Mouse (Mus musculus) hindbrain, embryonic 15.5 days (tissue): Measurements from ENCODE around the gene Plcb4. TPM values are rescaled to one million over a fixed set of nuclear protein-coding genes. Genes with fewer than 3 reads are reported as not detected.

Experiments
- ATAC-seq: fragments of 200-750 bp; cut with Nextera tagmentation; 2 replicates; pipeline ENCODE4 v1.8.0; 2017; ENCODE audit warnings: low read depth, moderate number of reproducible peaks, moderate TSS enrichment; ENCODE audit not compliant: low FRiP score
- H3K27ac ChIP-seq: fragments of 300-500 bp; sonication (generic); replicated peaks from 2 replicates; pipeline ENCODE4 v1.5.1; 2015; ENCODE audit warnings: mild to moderate bottlenecking, inconsistent platforms
- H3K27me3 ChIP-seq: fragments of 300-500 bp; sonication (generic); 2 replicates; pipeline ENCODE4 v1.6.1; 2015; ENCODE audit warnings: control low read depth, inconsistent platforms
- H3K36me3 ChIP-seq: fragments of 300-500 bp; sonication (generic); 2 replicates; pipeline ENCODE4 v1.6.1; 2015; ENCODE audit warnings: control low read depth, inconsistent platforms
- H3K4me1 ChIP-seq: fragments of 300-500 bp; sonication (generic); replicated peaks from 2 replicates; pipeline ENCODE4 v1.6.1; 2015; ENCODE audit warnings: control low read depth, inconsistent platforms
- H3K4me2 ChIP-seq: fragments of 300-500 bp; sonication (generic); 2 replicates; pipeline ENCODE4 v1.6.1; 2015; ENCODE audit warnings: moderate library complexity, mild to moderate bottlenecking, inconsistent platforms
- H3K4me3 ChIP-seq: fragments of 300-500 bp; sonication (generic); 2 replicates; pipeline ENCODE4 v1.5.1; 2015; ENCODE audit warnings: mild to moderate bottlenecking, inconsistent platforms
- H3K9ac ChIP-seq: fragments of 300-500 bp; sonication (generic); 2 replicates; pipeline ENCODE4 v1.6.1; 2015; ENCODE audit warnings: inconsistent platforms
- H3K9me3 ChIP-seq: fragments of 300-500 bp; sonication (generic); 2 replicates; pipeline ENCODE4 v1.6.1; 2016; ENCODE audit warnings: control low read depth, inconsistent platforms
- WGBS: fragments of 180-500 bp; shearing (Covaris S2); methylation state at CpG from one replicate; pipeline ENCODE4 v1.1.7; 2015; 5-methylcytosine and 5-hydroxymethylcytosine counted together
- polyA plus RNA-seq: library from polyadenylated mRNA; unstranded; fragments of >200 nt; fragmentation: Nextera tagmentation; extraction: Ambion mirVana; gene quantifications from 2 replicates; pipeline ENCODE4 v1.2.1, GENCODE M21; 2015

Gene Plcb4
- polyA plus RNA-seq, 1 experiment from 2014 or later = 46.1 TPM

- Histone ChIP-seq H3K9me3 (no peaks in the 10 kb centered on the region), H3K4me2 (no peak overlapping the region), H3K4me3 (no peak overlapping the region), H3K27ac (no peak overlapping the region), H3K4me1 (no peaks in the 10 kb centered on the region), H3K9ac (no peak overlapping the region), H3K36me3 (no peaks in the 10 kb centered on the region), H3K27me3 (no peaks in the 10 kb centered on the region)
- no peak for ATAC-seq
- WGBS = 84% methylated on average over 3 of the region's 3 CpGs
Measured at GRCm38 (mm10) chr2:135650885-135651284, 7.9 kb upstream of the Plcb4 start.

DNA sequence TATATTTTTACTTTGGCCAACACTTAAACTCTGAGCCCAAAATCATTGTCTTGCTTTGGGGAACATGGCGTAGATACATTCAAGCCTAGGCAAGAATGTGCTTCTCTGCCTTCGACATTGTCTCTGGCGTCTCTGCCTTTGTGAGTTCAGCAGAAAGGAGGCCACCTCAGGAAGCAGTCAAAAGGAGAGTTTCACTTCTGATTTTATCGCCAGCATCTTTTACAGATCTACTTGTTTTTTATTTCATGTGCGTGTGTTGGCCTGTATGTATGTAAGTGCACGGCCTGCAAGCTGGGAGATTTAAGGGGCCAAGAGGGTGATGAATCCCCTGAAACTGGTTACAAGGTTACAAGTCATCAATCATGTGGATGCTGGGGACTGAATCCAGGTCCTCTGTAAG lies 6.8 kb upstream of the Plcb4 start:
- H3K9me3 ChIP-seq = no peaks in the 10 kb centered on the region
- ATAC-seq = no peak
- H3K4me1 ChIP-seq = no peaks in the 10 kb centered on the region
- H3K9ac ChIP-seq = no peak overlapping the region
- no peak overlapping the region for H3K27ac ChIP-seq
- H3K4me3 ChIP-seq = no peak overlapping the region
- no peaks in the 10 kb centered on the region for H3K36me3 ChIP-seq
- no peaks in the 10 kb centered on the region for H3K27me3 ChIP-seq
- WGBS = 86% methylated on average over 6 of the region's 6 CpGs
- H3K4me2 ChIP-seq = no peak overlapping the region

GRCm38 (mm10) chr2:135652451-135652850 lies 6.4 kb upstream of the Plcb4 start:
- no peak overlapping the region for H3K27ac ChIP-seq
- ATAC-seq = no peak
- no peaks in the 10 kb centered on the region for H3K4me1 ChIP-seq
- no peaks in the 10 kb centered on the region for H3K36me3 ChIP-seq
- 83% methylated on average over 4 of the region's 4 CpGs for WGBS
- H3K9me3 ChIP-seq = no peaks in the 10 kb centered on the region
- H3K27me3 ChIP-seq = no peaks in the 10 kb centered on the region
- no peak overlapping the region for H3K4me2 ChIP-seq
- H3K9ac ChIP-seq = no peak overlapping the region
- no peak overlapping the region for H3K4me3 ChIP-seq

DNA sequence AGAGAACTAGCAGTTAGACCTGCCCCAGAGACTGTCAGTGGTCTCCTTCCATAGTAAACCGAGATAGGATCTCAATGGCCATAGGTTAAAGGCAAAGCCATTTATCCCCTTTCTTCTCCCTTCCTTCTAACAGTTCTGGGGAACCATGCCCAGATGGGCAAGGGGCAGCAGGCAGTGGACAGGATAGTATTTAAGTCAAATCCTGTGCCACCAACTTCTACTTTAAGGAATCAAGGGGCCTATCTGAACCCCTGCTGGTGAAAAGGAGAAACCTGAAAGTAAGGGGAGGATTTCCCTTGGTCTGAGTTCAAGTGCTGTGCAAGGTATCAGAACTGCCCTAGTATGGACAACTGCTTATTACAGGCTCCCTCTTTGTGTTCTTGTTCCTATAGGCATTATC lies 2.9 kb upstream of the Plcb4 start:
- H3K9ac ChIP-seq = no peak overlapping the region
- H3K4me1 ChIP-seq = peaks cover 11% of the 10 kb centered on the region
- no peak overlapping the region for H3K4me2 ChIP-seq
- no peak overlapping the region for H3K27ac ChIP-seq
- 96% methylated on average over 1 of the region's 1 CpGs for WGBS
- no peak overlapping the region for H3K4me3 ChIP-seq
- H3K9me3 ChIP-seq = no peaks in the 10 kb centered on the region
- ATAC-seq = no peak
- no peaks in the 10 kb centered on the region for H3K27me3 ChIP-seq
- no peaks in the 10 kb centered on the region for H3K36me3 ChIP-seq

GRCm38 (mm10) chr2:135656586-135656985 lies 2.2 kb upstream of the Plcb4 start:
- no peak overlapping the region for H3K9ac ChIP-seq
- H3K4me3 ChIP-seq = no peak overlapping the region
- H3K4me2 ChIP-seq = no peak overlapping the region
- H3K27me3 ChIP-seq = no peaks in the 10 kb centered on the region
- H3K36me3 ChIP-seq = no peaks in the 10 kb centered on the region
- H3K4me1 ChIP-seq = peaks cover 16% of the 10 kb centered on the region
- no peak overlapping the region for H3K27ac ChIP-seq
- H3K9me3 ChIP-seq = no peaks in the 10 kb centered on the region
- ATAC-seq = no peak
- WGBS = 79% methylated on average over 6 of the region's 6 CpGs

- peak; percentile 82 for ATAC-seq
- Histone ChIP-seq H3K4me3 (peak overlapping the region; percentile 84), H3K27ac (peak overlapping the region; percentile 99), H3K27me3 (no peaks in the 10 kb centered on the region), H3K36me3 (no peaks in the 10 kb centered on the region), H3K4me2 (peak overlapping the region; percentile 76), H3K9ac (peak overlapping the region; percentile 91), H3K9me3 (no peaks in the 10 kb centered on the region), H3K4me1 (peaks cover 19% of the 10 kb centered on the region)
- under 1% methylated on average over 41 of the region's 97 CpGs for WGBS
Measured at GRCm38 (mm10) chr2:135659391-135660180, 775 bp downstream of the Plcb4 start.

GRCm38 (mm10) chr2:135660816-135661215 lies 2.0 kb downstream of the Plcb4 start:
- WGBS = 67% methylated on average over 4 of the region's 4 CpGs

DNA sequence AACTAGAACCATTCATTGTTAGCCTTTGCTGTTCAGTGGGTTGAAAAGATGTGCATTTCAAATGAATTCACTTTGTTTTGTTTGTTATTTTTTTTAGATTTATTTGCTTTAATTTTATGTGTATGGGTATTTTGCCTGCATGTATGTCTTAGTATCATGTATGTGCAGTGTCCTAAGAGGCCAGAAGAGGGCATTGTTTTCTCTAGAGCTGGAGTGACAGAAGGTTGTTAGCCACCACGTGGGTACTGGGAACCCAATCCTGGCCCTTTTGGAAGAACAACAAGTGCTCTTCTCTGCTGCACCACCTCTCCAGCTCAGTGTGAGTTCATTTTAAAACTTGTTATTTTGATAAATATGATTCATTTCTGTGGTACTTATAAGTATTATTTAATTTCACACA lies 5.0 kb downstream of the Plcb4 start:
- WGBS = 76% methylated on average over 1 of the region's 1 CpGs
- no peaks in the 10 kb centered on the region for H3K9me3 ChIP-seq
- no peak overlapping the region for H3K4me2 ChIP-seq
- H3K36me3 ChIP-seq = no peaks in the 10 kb centered on the region
- H3K4me3 ChIP-seq = no peak overlapping the region
- ATAC-seq = no peak
- H3K27me3 ChIP-seq = no peaks in the 10 kb centered on the region
- peaks cover 13% of the 10 kb centered on the region for H3K4me1 ChIP-seq
- H3K9ac ChIP-seq = no peak overlapping the region
- H3K27ac ChIP-seq = no peak overlapping the region

More at GRCm38 (mm10) chr2:135660816-135661215, 2.0 kb downstream of the Plcb4 start:
- no peaks in the 10 kb centered on the region for H3K9me3 ChIP-seq
- no peak overlapping the region for H3K27ac ChIP-seq
- H3K4me2 ChIP-seq = peak overlapping the region; percentile 76
- no peak overlapping the region for H3K9ac ChIP-seq
- no peaks in the 10 kb centered on the region for H3K36me3 ChIP-seq
- peak overlapping the region; percentile 84 for H3K4me3 ChIP-seq
- peaks cover 19% of the 10 kb centered on the region for H3K4me1 ChIP-seq
- H3K27me3 ChIP-seq = no peaks in the 10 kb centered on the region
- ATAC-seq = no peak

DNA sequence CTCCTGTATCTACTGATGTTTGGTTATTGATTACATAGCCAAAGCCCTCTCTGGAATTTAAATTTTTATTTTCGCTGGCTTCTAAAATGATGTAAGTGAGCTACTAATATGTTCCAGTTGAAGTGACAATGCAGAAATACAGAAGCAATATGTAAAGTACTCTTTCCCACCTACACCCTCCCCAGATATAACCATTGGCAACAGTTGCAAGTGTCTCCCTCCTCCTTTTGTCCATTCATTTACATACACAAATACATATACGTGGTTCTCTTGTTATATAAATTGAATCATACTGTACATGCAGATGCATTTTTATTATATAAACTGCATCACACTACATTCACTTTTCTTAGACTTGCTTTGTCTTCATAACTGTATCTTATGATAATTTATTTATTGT lies 8.7 kb downstream of the Plcb4 start:
- Histone ChIP-seq H3K27me3 (no peaks in the 10 kb centered on the region), H3K9ac (no peak overlapping the region), H3K27ac (no peak overlapping the region), H3K4me1 (no peaks in the 10 kb centered on the region), H3K4me3 (no peak overlapping the region), H3K9me3 (no peaks in the 10 kb centered on the region), H3K4me2 (no peak overlapping the region), H3K36me3 (no peaks in the 10 kb centered on the region)
- ATAC-seq = no peak
- WGBS = 96% methylated on average over 2 of the region's 2 CpGs

- Histone ChIP-seq H3K27ac (no peak overlapping the region), H3K27me3 (no peaks in the 10 kb centered on the region), H3K4me3 (no peak overlapping the region), H3K4me1 (0 out of 2 replicates have a peak, but pooled peaks cover 2% of the 10 kb centered on the region), H3K36me3 (no peaks in the 10 kb centered on the region), H3K9ac (no peak overlapping the region), H3K9me3 (no peaks in the 10 kb centered on the region), H3K4me2 (no peak overlapping the region)
- 74% methylated on average over 10 of the region's 10 CpGs for WGBS
- ATAC-seq = no peak
Measured at GRCm38 (mm10) chr2:135672459-135673104, 13.8 kb downstream of the Plcb4 start.

DNA sequence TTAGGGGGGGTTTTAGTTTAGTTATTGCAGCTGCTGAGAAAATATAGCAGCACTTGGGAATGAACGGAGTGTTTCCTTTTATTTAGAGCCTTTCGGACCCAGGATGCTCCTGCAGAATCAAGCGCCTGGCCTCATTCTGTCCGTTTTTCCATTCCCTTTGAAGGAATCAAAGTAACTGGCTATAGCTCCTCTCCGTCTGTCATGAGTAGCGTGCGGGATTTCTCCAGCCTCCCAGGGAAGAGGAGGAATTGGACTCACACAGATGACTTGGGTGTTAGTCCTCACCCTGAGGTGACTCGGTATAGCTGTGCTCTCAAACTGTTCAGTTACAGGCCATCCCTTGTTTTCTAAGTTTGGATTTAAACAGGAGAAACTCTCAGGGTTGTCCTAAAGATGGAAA lies 14.8 kb downstream of the Plcb4 start:
- no peaks in the 10 kb centered on the region for H3K27me3 ChIP-seq
- H3K4me1 ChIP-seq = 0 out of 2 replicates have a peak, but pooled peaks cover 4% of the 10 kb centered on the region
- no peak overlapping the region for H3K9ac ChIP-seq
- H3K4me2 ChIP-seq = no peak overlapping the region
- no peaks in the 10 kb centered on the region for H3K9me3 ChIP-seq
- WGBS = 90% methylated on average over 8 of the region's 8 CpGs
- ATAC-seq = no peak
- no peak overlapping the region for H3K4me3 ChIP-seq
- H3K36me3 ChIP-seq = no peaks in the 10 kb centered on the region
- no peak overlapping the region for H3K27ac ChIP-seq

GRCm38 (mm10) chr2:135675284-135675683 lies 16.5 kb downstream of the Plcb4 start:
- Histone ChIP-seq H3K9ac (no peak overlapping the region), H3K27ac (no peak overlapping the region), H3K4me1 (0 out of 2 replicates have a peak, but pooled peaks cover 4% of the 10 kb centered on the region), H3K4me3 (no peak overlapping the region), H3K9me3 (no peaks in the 10 kb centered on the region), H3K27me3 (no peaks in the 10 kb centered on the region), H3K4me2 (no peak overlapping the region), H3K36me3 (no peaks in the 10 kb centered on the region)
- WGBS = 95% methylated on average over 5 of the region's 5 CpGs
- no peak for ATAC-seq
